Mouse (Mus musculus): Measurements from ENCODE around the gene Frmd4a. TPM values are rescaled to one million over a fixed set of nuclear protein-coding genes. Genes with fewer than 3 reads are reported as not detected.

The Frmd4a gene
- total and polyA plus RNA-seq, 2 experiments from 2014 or later: 42.5 to 60.2 TPM

DNA sequence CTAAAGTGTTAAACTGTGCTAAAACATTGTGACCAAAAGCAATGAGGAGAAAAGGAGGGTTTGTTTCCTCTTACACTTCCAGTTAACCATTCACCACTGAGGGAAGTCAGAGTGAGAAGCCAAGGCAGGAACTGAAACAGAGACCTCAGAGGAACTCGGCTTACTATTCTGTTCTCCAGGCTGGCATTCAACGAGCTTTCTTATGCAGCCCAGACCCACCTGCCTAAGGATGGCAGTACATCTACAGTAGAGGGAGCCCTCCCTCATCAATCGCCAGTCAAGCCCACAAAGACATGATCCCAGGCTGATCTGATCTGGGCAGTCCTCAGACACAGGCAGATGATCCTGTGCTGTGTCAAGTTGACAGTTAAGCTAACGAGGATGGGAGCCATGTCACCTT lies 555.9 kb downstream of the Frmd4a start:
- peak; percentile 54 for TF ChIP-seq CTCF (IDR thresholded peaks at IDR 0.05)
- DNase-seq (ENCODE audit: low spot score) (peak; percentile 36), ATAC-seq (ENCODE audit: low FRiP score) (peak; percentile 32; the same call in 1 of the 2 replicates)
- no peak overlapping the region for H3K4me2 ChIP-seq (ENCODE audit: low read depth, low read length, poor library complexity, severe bottlenecking)
- no peak overlapping the region for H3K9ac ChIP-seq (replicated peaks; ENCODE audit: low read length, poor library complexity, severe bottlenecking)
- peaks cover 36% of the 10 kb centered on the region for H3K36me3 ChIP-seq (ENCODE audit: insufficient read depth, low read length)
- 61% methylated on average over 4 of the region's 4 CpGs for WGBS
- no peak overlapping the region for H3K27ac ChIP-seq (ENCODE audit: low read depth, low read length)
- H3K4me1 ChIP-seq (ENCODE audit: insufficient read depth, low read length): no peaks in the 10 kb centered on the region
- no peaks in the 10 kb centered on the region for H3K9me3 ChIP-seq (ENCODE audit: low read length)
- no peaks in the 10 kb centered on the region for H3K27me3 ChIP-seq (ENCODE audit: insufficient read depth, low read length)
- no peak overlapping the region for H3K4me3 ChIP-seq (ENCODE audit: low read depth, low read length)

DNA sequence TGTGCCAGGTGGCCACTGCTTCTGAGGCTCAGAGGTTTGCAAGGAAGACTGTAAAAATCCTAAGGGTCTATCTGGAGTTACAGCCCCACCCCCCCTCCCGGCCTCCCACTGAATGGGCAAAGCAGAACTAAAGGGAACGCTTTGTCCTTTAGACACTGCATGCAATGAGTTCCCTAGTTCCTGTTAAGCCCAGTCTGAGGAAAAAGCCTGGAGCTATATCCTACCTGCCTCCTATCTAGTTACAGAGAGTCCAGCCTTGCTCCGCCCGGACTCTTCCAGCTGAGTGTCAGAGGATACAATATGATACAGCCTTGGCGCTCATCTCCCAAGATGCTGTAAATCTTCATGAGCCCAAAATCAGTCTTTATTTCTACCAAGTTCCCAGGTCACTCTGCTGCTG lies 556.7 kb downstream of the Frmd4a start:
- no peak for DNase-seq (ENCODE audit: low spot score)
- Histone ChIP-seq H3K27me3 (ENCODE audit: insufficient read depth, low read length) (no peaks in the 10 kb centered on the region), H3K4me2 (ENCODE audit: low read depth, low read length, poor library complexity, severe bottlenecking) (no peak overlapping the region), H3K27ac (ENCODE audit: low read depth, low read length) (peak overlapping the region; percentile 18; the same call in 1 of the 2 replicates), H3K36me3 (ENCODE audit: insufficient read depth, low read length) (peaks cover 36% of the 10 kb centered on the region), H3K4me3 (ENCODE audit: low read depth, low read length) (no peak overlapping the region), H3K4me1 (ENCODE audit: insufficient read depth, low read length) (no peaks in the 10 kb centered on the region), H3K9me3 (ENCODE audit: low read length) (no peaks in the 10 kb centered on the region), H3K9ac (replicated peaks; ENCODE audit: low read length, poor library complexity, severe bottlenecking) (no peak overlapping the region)
- no peak for ATAC-seq (ENCODE audit: low FRiP score)
- no peak for TF ChIP-seq CTCF (IDR thresholded peaks at IDR 0.05)
- WGBS: 78% methylated on average over 5 of the region's 5 CpGs

DNA sequence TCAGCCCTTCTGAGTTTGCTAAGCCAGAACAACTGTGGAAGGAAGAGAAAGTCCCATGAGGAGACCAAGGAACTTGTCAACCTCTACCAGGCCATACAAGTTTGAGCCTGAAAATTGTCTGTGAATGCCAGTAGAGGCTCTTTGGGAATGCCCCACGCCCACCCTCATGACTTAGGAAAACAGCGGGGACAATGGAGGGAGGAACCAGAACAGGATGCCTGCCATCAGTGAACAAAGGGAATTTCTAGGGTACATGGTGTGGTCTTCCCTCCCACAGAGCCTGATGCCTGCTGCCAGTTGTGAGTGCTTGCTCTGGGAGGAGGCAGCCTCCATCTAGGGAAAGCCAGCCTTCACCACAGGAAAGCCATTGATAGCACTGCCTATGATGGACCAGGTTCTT lies 557.6 kb downstream of the Frmd4a start:
- ATAC-seq (ENCODE audit: low FRiP score): no peak
- DNase-seq (ENCODE audit: low spot score): no peak
- Histone ChIP-seq H3K27me3 (ENCODE audit: insufficient read depth, low read length) (no peaks in the 10 kb centered on the region), H3K27ac (ENCODE audit: low read depth, low read length) (no peak overlapping the region), H3K9ac (replicated peaks; ENCODE audit: low read length, poor library complexity, severe bottlenecking) (no peak overlapping the region), H3K4me1 (ENCODE audit: insufficient read depth, low read length) (no peaks in the 10 kb centered on the region), H3K9me3 (ENCODE audit: low read length) (no peaks in the 10 kb centered on the region), H3K4me3 (ENCODE audit: low read depth, low read length) (no peak overlapping the region), H3K36me3 (ENCODE audit: insufficient read depth, low read length) (peaks cover 39% of the 10 kb centered on the region), H3K4me2 (ENCODE audit: low read depth, low read length, poor library complexity, severe bottlenecking) (no peak overlapping the region)
- WGBS: 65% methylated on average over 2 of the region's 2 CpGs
- TF ChIP-seq CTCF (IDR thresholded peaks at IDR 0.05): no peak

- Histone ChIP-seq H3K27ac (ENCODE audit: low read depth, low read length) (no peak overlapping the region), H3K4me1 (ENCODE audit: insufficient read depth, low read length) (no peaks in the 10 kb centered on the region), H3K36me3 (ENCODE audit: insufficient read depth, low read length) (peaks cover 39% of the 10 kb centered on the region), H3K9me3 (ENCODE audit: low read length) (no peaks in the 10 kb centered on the region), H3K27me3 (ENCODE audit: insufficient read depth, low read length) (no peaks in the 10 kb centered on the region), H3K4me2 (ENCODE audit: low read depth, low read length, poor library complexity, severe bottlenecking) (no peak overlapping the region), H3K4me3 (ENCODE audit: low read depth, low read length) (no peak overlapping the region), H3K9ac (replicated peaks; ENCODE audit: low read length, poor library complexity, severe bottlenecking) (no peak overlapping the region)
- no peak for ATAC-seq (ENCODE audit: low FRiP score)
- DNase-seq (ENCODE audit: low spot score): no peak
- TF ChIP-seq CTCF (IDR thresholded peaks at IDR 0.05): no peak
- WGBS: 91% methylated on average over 7 of the region's 7 CpGs
These were observed 558.5 kb downstream of the Frmd4a start for GRCm38 (mm10) chr2:4575975-4576374.

- DNase-seq (ENCODE audit: low spot score) (no peak), ATAC-seq (ENCODE audit: low FRiP score) (no peak)
- Histone ChIP-seq H3K4me2 (ENCODE audit: low read depth, low read length, poor library complexity, severe bottlenecking) (no peak overlapping the region), H3K9me3 (ENCODE audit: low read length) (no peaks in the 10 kb centered on the region), H3K4me3 (ENCODE audit: low read depth, low read length) (no peak overlapping the region), H3K9ac (replicated peaks; ENCODE audit: low read length, poor library complexity, severe bottlenecking) (no peak overlapping the region), H3K4me1 (ENCODE audit: insufficient read depth, low read length) (no peaks in the 10 kb centered on the region), H3K27ac (ENCODE audit: low read depth, low read length) (no peak overlapping the region), H3K27me3 (ENCODE audit: insufficient read depth, low read length) (no peaks in the 10 kb centered on the region), H3K36me3 (ENCODE audit: insufficient read depth, low read length) (peaks cover 30% of the 10 kb centered on the region)
- no peak for TF ChIP-seq CTCF (IDR thresholded peaks at IDR 0.05)
- 89% methylated on average over 5 of the region's 5 CpGs for WGBS
These were observed 560.8 kb downstream of the Frmd4a start for GRCm38 (mm10) chr2:4578291-4578690.

GRCm38 (mm10) chr2:4579357-4580068 lies 562.0 kb downstream of the Frmd4a start:
- TF ChIP-seq CTCF (IDR thresholded peaks at IDR 0.05): no peak
- H3K9me3 ChIP-seq (ENCODE audit: low read length): no peaks in the 10 kb centered on the region
- H3K4me1 ChIP-seq (ENCODE audit: insufficient read depth, low read length): no peaks in the 10 kb centered on the region
- no peak for ATAC-seq (ENCODE audit: low FRiP score)
- H3K27me3 ChIP-seq (ENCODE audit: insufficient read depth, low read length): no peaks in the 10 kb centered on the region
- 77% methylated on average over 8 of the region's 8 CpGs for WGBS
- no peak overlapping the region for H3K9ac ChIP-seq (replicated peaks; ENCODE audit: low read length, poor library complexity, severe bottlenecking)
- no peak overlapping the region for H3K27ac ChIP-seq (ENCODE audit: low read depth, low read length)
- peaks cover 20% of the 10 kb centered on the region for H3K36me3 ChIP-seq (ENCODE audit: insufficient read depth, low read length)
- H3K4me3 ChIP-seq (ENCODE audit: low read depth, low read length): no peak overlapping the region
- peak; percentile 43 for DNase-seq (ENCODE audit: low spot score)
- H3K4me2 ChIP-seq (ENCODE audit: low read depth, low read length, poor library complexity, severe bottlenecking): no peak overlapping the region

Data from midbrain, postnatal 0 days (tissue).